Mouse (Mus musculus) stomach, postnatal 0 days (tissue): ENCODE results near the gene Plekhm1. TPM values are rescaled to one million over a fixed set of nuclear protein-coding genes. Genes with fewer than 3 reads are reported as not detected.

Experiments
- ATAC-seq: fragments of 200-750 bp; cut with Nextera tagmentation; 2 replicates; pipeline ENCODE4 v1.8.0; 2017; ENCODE audit not compliant: low FRiP score, low TSS enrichment
- DNase-seq: peaks from one replicate; pipeline ENCODE4 v3.0.0-alpha.2; 2016; ENCODE audit warnings: low spot score
- H3K27ac ChIP-seq: fragments of 300-500 bp; sonication (generic); replicated peaks from 2 replicates; pipeline ENCODE4 v1.5.1; 2014; ENCODE audit warnings: mild to moderate bottlenecking, control low read depth
- H3K27me3 ChIP-seq: fragments of 300-500 bp; sonication (generic); 2 replicates; pipeline ENCODE4 v1.6.1; 2014; ENCODE audit warnings: low read length; ENCODE audit not compliant: control insufficient read depth, insufficient read depth
- H3K36me3 ChIP-seq: fragments of 300-500 bp; sonication (generic); 2 replicates; pipeline ENCODE4 v1.6.1; 2014; ENCODE audit warnings: low read length, mixed read lengths; ENCODE audit not compliant: control insufficient read depth, insufficient read depth
- H3K4me1 ChIP-seq: fragments of 300-500 bp; sonication (generic); replicated peaks from 2 replicates; pipeline ENCODE4 v1.6.1; 2014; ENCODE audit warnings: antibody characterized with exemption; ENCODE audit not compliant: control insufficient read depth, insufficient read depth
- H3K4me2 ChIP-seq: fragments of 300-500 bp; sonication (generic); replicated peaks from 2 replicates; pipeline ENCODE4 v1.6.1; 2014; ENCODE audit warnings: low read depth, mild to moderate bottlenecking, control low read depth, moderate library complexity
- H3K4me3 ChIP-seq: fragments of 300-500 bp; sonication (generic); 2 replicates; pipeline ENCODE4 v1.5.1; 2014; ENCODE audit warnings: low read depth, low read length, control low read depth
- H3K9ac ChIP-seq: fragments of 300-500 bp; sonication (generic); 2 replicates; pipeline ENCODE4 v1.6.1; 2014; ENCODE audit warnings: mild to moderate bottlenecking, low read length, control low read depth, mixed read lengths
- H3K9me3 ChIP-seq: fragments of 300-500 bp; sonication (generic); 2 replicates; pipeline ENCODE4 v1.6.1; 2016; ENCODE audit warnings: low read length; ENCODE audit not compliant: control insufficient read depth
- CTCF ChIP-seq: IDR thresholded peaks from 2 replicates; pipeline ENCODE4 v1.5.1; 2016; ENCODE audit warnings: antibody characterized with exemption, low read depth, mild to moderate bottlenecking, moderate library complexity
- EP300 ChIP-seq: optimal IDR thresholded peaks from 2 replicates; pipeline ENCODE3; 2016; ENCODE audit warnings: antibody characterized with exemption
- WGBS: fragments of 180-500 bp; shearing (Covaris S2); extraction: QIAGEN DNeasy Blood & Tissue Kit; methylation state at CpG from one replicate; pipeline ENCODE4 v1.1.7; 2014; 5-methylcytosine and 5-hydroxymethylcytosine counted together
- polyA plus RNA-seq: library from polyadenylated mRNA; unstranded; fragments of >200 nt; fragmentation: Nextera tagmentation; extraction: Ambion mirVana; gene quantifications from 2 replicates; pipeline ENCODE4 v1.2.1, GENCODE M21; 2015

Plekhm1 gene
- polyA plus RNA-seq, 1 experiment from 2014 or later, result 3.6 TPM

DNA sequence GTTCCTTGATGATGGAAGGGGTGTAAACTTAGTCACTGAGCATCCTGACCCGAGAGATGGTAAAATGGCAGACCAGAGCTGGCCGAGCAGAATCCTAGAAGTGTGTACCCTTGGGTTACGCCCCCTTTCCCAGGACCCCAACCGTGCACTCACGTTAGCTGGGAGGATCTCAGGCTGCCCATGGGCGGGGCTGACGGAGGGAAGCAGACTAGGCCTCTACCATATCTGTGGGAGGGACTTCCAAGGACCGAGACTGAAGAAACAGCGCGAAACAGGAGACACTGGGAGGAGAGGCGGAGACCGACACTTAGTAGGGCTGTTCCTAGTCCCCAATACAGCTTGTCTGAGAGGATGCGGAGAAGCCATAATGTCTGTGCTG is 50.4 kb downstream of the Plekhm1 start:
- Histone ChIP-seq H3K4me3 (peak overlapping the region; percentile 49), H3K36me3 (no peaks in the 10 kb centered on the region), H3K4me2 (peak overlapping the region; percentile 88), H3K4me1 (0 out of 2 replicates have a peak, but pooled peaks cover 2% of the 10 kb centered on the region), H3K27ac (peak overlapping the region; percentile 94), H3K27me3 (no peaks in the 10 kb centered on the region; the same call in 1 of the 2 replicates), H3K9ac (peak overlapping the region; percentile 69), H3K9me3 (no peaks in the 10 kb centered on the region)
- ATAC-seq, result no peak
- WGBS, result 9% methylated on average over 13 of the region's 13 CpGs
- peak; percentile 54 for DNase-seq
- TF ChIP-seq CTCF (no peak), EP300 (no peak)

DNA sequence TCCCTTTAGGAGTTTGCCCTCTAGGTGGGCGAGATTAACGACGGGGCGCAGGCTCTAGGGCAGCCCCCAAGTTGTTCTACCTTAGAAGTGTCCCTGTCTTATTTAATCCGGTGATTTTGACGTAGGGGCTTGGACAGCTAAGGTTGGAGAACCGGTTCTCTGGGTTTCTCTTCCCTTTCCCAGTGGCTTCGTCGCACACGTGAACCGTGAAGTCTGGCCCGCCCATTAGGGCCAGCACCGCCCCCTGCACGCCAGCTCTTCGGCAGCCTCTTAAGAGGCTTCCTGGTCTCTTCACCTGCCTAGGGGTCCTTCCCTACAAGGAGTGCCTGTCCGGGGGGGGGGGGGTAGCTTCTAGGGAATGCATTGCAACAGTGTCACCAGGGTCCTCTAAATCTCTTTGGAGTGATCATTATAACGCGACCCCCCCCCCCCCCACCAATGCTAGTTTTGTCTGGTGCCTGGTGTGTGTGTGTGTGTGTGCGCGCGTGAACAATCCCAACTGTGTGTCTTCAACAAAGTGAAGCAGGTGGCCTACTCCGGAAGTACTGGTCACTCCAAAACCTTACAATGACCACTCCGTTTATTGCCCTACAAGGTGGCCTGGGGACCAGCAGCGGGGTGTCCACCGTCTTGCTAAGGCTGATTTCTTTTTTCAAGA is 51.0 kb downstream of the Plekhm1 start:
- H3K4me1 ChIP-seq, result 0 out of 2 replicates have a peak, but pooled peaks cover 2% of the 10 kb centered on the region
- no peaks in the 10 kb centered on the region for H3K36me3 ChIP-seq
- TF ChIP-seq EP300, result no peak
- peak; percentile 27 for TF ChIP-seq CTCF
- DNase-seq (peak; percentile 88), ATAC-seq (peak; percentile 62)
- H3K4me3 ChIP-seq, result peak overlapping the region; percentile 49
- peak overlapping the region; percentile 88 for H3K4me2 ChIP-seq
- peak overlapping the region; percentile 94 for H3K27ac ChIP-seq
- no peaks in the 10 kb centered on the region for H3K9me3 ChIP-seq
- 5% methylated on average over 25 of the region's 25 CpGs for WGBS
- H3K27me3 ChIP-seq, result no peaks in the 10 kb centered on the region; the same call in 1 of the 2 replicates
- H3K9ac ChIP-seq, result peak overlapping the region; percentile 43

DNA sequence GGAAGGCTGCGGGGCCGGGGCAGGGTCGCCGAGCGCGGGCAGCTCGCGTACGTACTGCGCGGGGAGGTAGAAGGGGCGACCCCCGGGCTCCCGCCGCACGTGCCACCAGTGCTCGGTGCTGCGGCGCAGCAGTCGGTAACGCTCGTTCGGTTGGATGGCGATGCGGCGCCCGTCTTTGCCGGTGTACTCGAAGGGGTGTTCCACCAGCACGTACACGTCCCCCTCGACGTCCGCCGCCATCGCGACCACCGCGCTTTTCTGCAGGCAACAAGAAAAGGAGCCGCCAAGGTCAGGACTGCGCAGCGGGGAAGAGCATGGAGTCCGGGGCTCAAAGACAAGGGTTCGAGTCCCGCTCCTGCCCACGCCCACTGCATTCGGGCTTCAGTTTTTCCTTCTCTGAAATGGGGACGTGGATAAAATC is 51.8 kb downstream of the Plekhm1 start:
- WGBS, result 5% methylated on average over 45 of the region's 48 CpGs
- Histone ChIP-seq H3K36me3 (no peaks in the 10 kb centered on the region), H3K27me3 (no peaks in the 10 kb centered on the region; the same call in 1 of the 2 replicates), H3K4me1 (0 out of 2 replicates have a peak, but pooled peaks cover 2% of the 10 kb centered on the region), H3K9ac (peak overlapping the region; percentile 67), H3K9me3 (no peaks in the 10 kb centered on the region), H3K4me3 (peak overlapping the region; percentile 49), H3K27ac (peak overlapping the region; percentile 80), H3K4me2 (peak overlapping the region; percentile 88)
- DNase-seq, result no peak
- ATAC-seq, result 0 out of 2 replicates have a peak, but pooled peaks have one; percentile 0
- TF ChIP-seq EP300, result no peak
- TF ChIP-seq CTCF, result no peak

DNA sequence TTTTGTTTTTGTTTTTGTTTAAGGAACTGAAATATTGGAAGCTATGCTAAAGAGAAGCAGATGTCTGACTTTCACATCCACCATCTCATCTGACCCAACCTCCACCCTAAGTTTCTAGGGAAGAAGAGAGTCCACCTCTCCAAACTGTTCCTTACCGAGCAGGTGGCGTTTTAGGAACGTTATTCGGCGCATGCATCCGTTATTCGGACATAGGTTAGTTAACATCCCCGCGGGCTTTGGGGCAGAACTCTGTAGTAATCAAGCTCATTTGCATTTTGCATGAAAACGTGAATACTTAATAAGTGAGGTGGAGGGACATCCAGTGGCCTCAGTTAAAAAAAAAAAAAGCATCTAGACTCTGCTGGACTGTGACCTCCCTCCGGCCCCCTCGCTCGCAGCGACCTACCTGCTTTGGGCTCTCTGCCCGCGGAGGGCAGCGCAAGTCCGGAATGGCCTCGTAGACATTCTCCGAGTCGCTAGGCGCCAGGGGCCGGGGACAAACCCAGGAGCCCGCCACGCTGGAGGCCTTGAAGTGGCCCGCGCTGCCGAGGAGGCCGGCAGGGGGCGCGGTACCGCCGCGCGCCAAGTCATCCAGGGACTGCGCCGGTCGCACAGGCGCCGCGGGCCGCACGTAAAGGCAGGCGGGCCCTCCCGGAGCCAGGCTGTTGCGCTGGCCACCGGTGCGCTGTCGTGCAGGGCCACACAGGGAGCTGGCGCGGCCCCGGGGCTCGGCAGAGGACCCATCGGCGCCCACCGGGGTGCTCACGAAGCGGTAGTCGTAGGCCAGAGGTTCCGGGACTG is 52.4 kb downstream of the Plekhm1 start:
- H3K4me3 ChIP-seq, result peak overlapping the region; percentile 49
- H3K9me3 ChIP-seq, result no peaks in the 10 kb centered on the region
- peak; percentile 58 for ATAC-seq
- H3K4me2 ChIP-seq, result peak overlapping the region; percentile 88
- H3K27ac ChIP-seq, result peak overlapping the region; percentile 80
- TF ChIP-seq CTCF, result peak; percentile 82
- no peak for TF ChIP-seq EP300
- no peaks in the 10 kb centered on the region; the same call in 1 of the 2 replicates for H3K27me3 ChIP-seq
- H3K4me1 ChIP-seq, result 0 out of 2 replicates have a peak, but pooled peaks cover 2% of the 10 kb centered on the region
- DNase-seq, result peak; percentile 89
- no peaks in the 10 kb centered on the region for H3K36me3 ChIP-seq
- 6% methylated on average over 49 of the region's 60 CpGs for WGBS
- H3K9ac ChIP-seq, result peak overlapping the region; percentile 67

DNA sequence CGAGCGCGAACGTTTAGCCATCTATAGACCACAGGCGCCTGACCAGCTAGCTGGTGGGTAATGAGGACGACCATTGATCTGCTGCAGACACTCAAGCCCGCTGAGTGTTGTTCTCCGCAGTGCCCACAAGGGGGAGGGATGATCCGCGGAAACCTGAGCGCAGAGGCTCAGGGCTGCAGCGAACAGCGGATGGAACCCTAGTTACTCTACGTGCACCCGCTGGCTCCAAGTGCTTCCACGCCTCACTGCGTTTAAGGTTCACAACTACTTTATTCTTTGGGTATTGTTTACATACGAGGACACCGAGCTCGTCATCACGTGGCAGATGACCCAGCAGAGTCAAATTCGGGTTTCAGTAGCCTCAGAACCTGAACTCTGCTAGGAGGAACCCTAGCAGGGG is 53.4 kb downstream of the Plekhm1 start:
- peak overlapping the region; percentile 38 for H3K4me2 ChIP-seq
- peak overlapping the region; percentile 23; the same call in 1 of the 2 replicates for H3K9ac ChIP-seq
- WGBS, result 4% methylated on average over 22 of the region's 22 CpGs
- DNase-seq (peak; percentile 75), ATAC-seq (no peak; the same call in 1 of the 2 replicates)
- TF ChIP-seq EP300, result no peak
- TF ChIP-seq CTCF, result peak; percentile 89
- 0 out of 2 replicates have a peak, but pooled peaks cover 2% of the 10 kb centered on the region for H3K4me1 ChIP-seq
- no peaks in the 10 kb centered on the region for H3K36me3 ChIP-seq
- H3K27me3 ChIP-seq, result no peaks in the 10 kb centered on the region; the same call in 1 of the 2 replicates
- H3K9me3 ChIP-seq, result no peaks in the 10 kb centered on the region
- H3K27ac ChIP-seq, result no peak overlapping the region; the same call in 1 of the 2 replicates
- H3K4me3 ChIP-seq, result no peak overlapping the region

DNA sequence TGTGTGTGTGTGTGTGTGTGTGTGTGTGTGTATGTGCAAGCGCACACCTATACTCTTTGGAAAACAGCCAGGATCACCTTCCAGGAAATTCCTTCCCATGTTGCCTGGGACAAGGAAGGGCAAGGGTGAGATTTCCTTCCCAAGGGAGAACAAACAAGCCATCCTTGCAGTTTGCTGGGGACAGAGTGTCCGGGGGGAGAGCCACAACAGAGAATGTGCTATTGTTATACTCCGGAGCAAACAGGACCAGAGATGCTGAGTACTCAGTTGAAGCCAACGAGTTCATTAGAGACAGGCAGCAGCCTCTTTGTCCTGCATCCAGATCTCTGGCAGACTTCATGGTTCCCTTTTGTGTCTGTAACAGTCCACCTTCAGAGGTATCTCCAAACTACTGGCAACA is 54.2 kb downstream of the Plekhm1 start:
- Histone ChIP-seq H3K27me3 (no peaks in the 10 kb centered on the region; the same call in 1 of the 2 replicates), H3K9me3 (no peaks in the 10 kb centered on the region), H3K9ac (no peak overlapping the region), H3K27ac (no peak overlapping the region), H3K4me1 (0 out of 2 replicates have a peak, but pooled peaks cover 2% of the 10 kb centered on the region), H3K4me2 (no peak overlapping the region), H3K36me3 (no peaks in the 10 kb centered on the region), H3K4me3 (no peak overlapping the region)
- peak; percentile 48 for DNase-seq
- no peak for TF ChIP-seq CTCF
- 52% methylated on average over 4 of the region's 4 CpGs for WGBS
- ATAC-seq, result no peak
